Mouse (Mus musculus): Measurements from ENCODE around the gene Hhip.

Gene Hhip

GRCm38 (mm10) chr8:79993507-79993906 is 64.3 kb downstream of the Hhip start:
- 82% methylated on average over 1 of the region's 1 CpGs for WGBS

GRCm38 (mm10) chr8:79992121-79992848 is 65.5 kb downstream of the Hhip start:
- WGBS, result 55% methylated on average over 9 of the region's 9 CpGs

- WGBS, result 97% methylated on average over 1 of the region's 2 CpGs
Observed at GRCm38 (mm10) chr8:79991420-79991819, 66.4 kb downstream of the Hhip start.

- 70% methylated on average over 2 of the region's 2 CpGs for WGBS
Observed at GRCm38 (mm10) chr8:79984946-79985345, 72.9 kb downstream of the Hhip start.

- WGBS, result 71% methylated on average over 4 of the region's 4 CpGs
Observed at GRCm38 (mm10) chr8:79982144-79982543, 75.7 kb downstream of the Hhip start.

- 68% methylated on average over 6 of the region's 6 CpGs for WGBS
Observed at GRCm38 (mm10) chr8:79966159-79966558, 91.6 kb downstream of the Hhip start.

GRCm38 (mm10) chr8:79952857-79953256 is 104.9 kb downstream of the Hhip start:
- 5% methylated on average over 3 of the region's 3 CpGs for WGBS

GRCm38 (mm10) chr8:79950376-79950775 is 107.4 kb downstream of the Hhip start:
- 88% methylated on average over 3 of the region's 3 CpGs for WGBS

GRCm38 (mm10) chr8:79945501-79946076 is 112.2 kb downstream of the Hhip start:
- 86% methylated on average over 9 of the region's 9 CpGs for WGBS

- 87% methylated on average over 5 of the region's 5 CpGs for WGBS
Observed at GRCm38 (mm10) chr8:79941070-79941469, 116.7 kb downstream of the Hhip start.

- 76% methylated on average over 9 of the region's 9 CpGs for WGBS
Observed at GRCm38 (mm10) chr8:79936856-79937445, 120.9 kb downstream of the Hhip start.

GRCm38 (mm10) chr8:79935793-79936192 is 122.0 kb downstream of the Hhip start:
- 61% methylated on average over 7 of the region's 7 CpGs for WGBS

- 75% methylated on average over 4 of the region's 4 CpGs for WGBS
Observed at GRCm38 (mm10) chr8:79929202-79929601, 128.6 kb downstream of the Hhip start.

GRCm38 (mm10) chr8:79917211-79917610 is 140.6 kb downstream of the Hhip start:
- 76% methylated on average over 7 of the region's 7 CpGs for WGBS
